Mouse (Mus musculus) E14TG2a.4 (cell line): Measurements from ENCODE around the gene Ablim1.

Experiments
- CTCF ChIP-seq: conservative IDR thresholded peaks from 2 replicates; pipeline ENCODE4 v1.5.1; 2014; ENCODE audit warnings: low read length
- POU5F1 ChIP-seq: IDR thresholded peaks from 2 replicates; pipeline ENCODE4 v1.6.1; 2014; ENCODE audit warnings: low read length, borderline replicate concordance

DNA sequence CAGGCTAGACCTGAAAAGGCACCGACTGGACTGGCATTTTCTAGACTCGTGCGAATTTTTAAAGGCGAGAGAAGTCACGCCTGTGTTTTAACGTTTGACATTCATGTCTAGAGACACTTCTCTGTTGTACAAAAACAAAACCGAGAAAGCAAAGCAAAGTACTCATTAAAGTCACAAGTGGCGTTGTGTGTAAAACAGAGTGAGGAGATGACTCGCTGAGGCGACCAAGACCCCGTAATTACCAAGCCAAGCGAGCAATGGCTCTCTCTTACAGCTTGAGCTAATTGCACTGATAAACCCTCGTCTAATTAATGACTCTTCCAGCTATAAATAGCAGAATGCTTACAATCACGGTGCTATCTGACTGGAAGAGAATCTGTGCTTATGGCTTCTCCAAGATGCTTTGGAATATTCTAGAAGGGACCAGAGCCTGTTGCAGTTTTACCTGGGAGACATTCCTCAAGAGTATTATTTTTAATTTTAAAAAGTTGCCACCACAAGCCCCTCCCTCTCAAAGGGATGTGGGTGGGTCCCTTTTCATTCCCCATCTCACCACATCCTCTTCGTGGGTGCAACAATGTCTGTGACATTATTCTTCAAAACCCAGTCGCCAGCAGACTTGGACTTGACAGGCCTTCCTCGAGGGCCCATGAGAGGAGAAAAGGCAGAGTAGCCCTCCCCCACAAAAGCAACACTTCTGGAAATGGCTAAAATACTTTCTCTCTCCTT lies 232.1 kb downstream of the Ablim1 start:
- no peak for TF ChIP-seq CTCF
- TF ChIP-seq POU5F1, result no peak
